Mouse (Mus musculus): ENCODE measurements around the gene Ppfia4.

The Ppfia4 gene

GRCm38 (mm10) chr1:134336958-134337710 lies 4.4 kb upstream of the Ppfia4 start:
- DNase-seq, result no peak

GRCm38 (mm10) chr1:134335924-134336810 lies 3.4 kb upstream of the Ppfia4 start:
- DNase-seq, result no peak

- peak; percentile 68 for DNase-seq
Observed at GRCm38 (mm10) chr1:134335211-134335923, 2.6 kb upstream of the Ppfia4 start.

- DNase-seq, result no peak
Observed at GRCm38 (mm10) chr1:134334111-134334827, 1.5 kb upstream of the Ppfia4 start.

- no peak for DNase-seq
Observed at GRCm38 (mm10) chr1:134333371-134334110, 813 bp upstream of the Ppfia4 start.

GRCm38 (mm10) chr1:134331879-134332635 lies 671 bp downstream of the Ppfia4 start:
- peak; percentile 69 for DNase-seq

- DNase-seq, result no peak
Observed at GRCm38 (mm10) chr1:134326841-134327346, 5.8 kb downstream of the Ppfia4 start.

- no peak for DNase-seq
Observed at GRCm38 (mm10) chr1:134322591-134322990, 10.1 kb downstream of the Ppfia4 start.

GRCm38 (mm10) chr1:134320691-134321301 lies 11.9 kb downstream of the Ppfia4 start:
- no peak for DNase-seq

- DNase-seq, result no peak
Observed at GRCm38 (mm10) chr1:134318261-134318660, 14.5 kb downstream of the Ppfia4 start.

- DNase-seq, result no peak
Observed at GRCm38 (mm10) chr1:134316361-134316760, 16.4 kb downstream of the Ppfia4 start.

- DNase-seq, result no peak
Observed at GRCm38 (mm10) chr1:134315181-134315580, 17.5 kb downstream of the Ppfia4 start.

- DNase-seq, result no peak
Observed at GRCm38 (mm10) chr1:134311760-134312159, 21.0 kb downstream of the Ppfia4 start.

- DNase-seq, result no peak
Observed at GRCm38 (mm10) chr1:134310729-134311128, 22.0 kb downstream of the Ppfia4 start.

- no peak for DNase-seq
Observed at GRCm38 (mm10) chr1:134310291-134310690, 22.4 kb downstream of the Ppfia4 start.

GRCm38 (mm10) chr1:134307409-134307808 lies 25.3 kb downstream of the Ppfia4 start:
- no peak for DNase-seq

- no peak for DNase-seq
Observed at GRCm38 (mm10) chr1:134304940-134305339, 27.8 kb downstream of the Ppfia4 start.

GRCm38 (mm10) chr1:134302568-134303238 lies 30.0 kb downstream of the Ppfia4 start:
- no peak for DNase-seq

- peak; percentile 36 for DNase-seq
Observed at GRCm38 (mm10) chr1:134298636-134299411, 33.9 kb downstream of the Ppfia4 start.
